Mouse (Mus musculus) adrenal gland, postnatal 14 days (tissue): Measurements from ENCODE around the gene Hist1h2ac. TPM values are rescaled to one million over a fixed set of nuclear protein-coding genes. Genes with fewer than 3 reads are reported as not detected.
"Not testable (repeated sequence)": the region's sequence is repeated elsewhere in the genome, so short reads cannot be mapped to it uniquely, and the experiment has no call there.

Source experiments
- DNase-seq: peaks from one replicate; pipeline ENCODE4 v3.0.0; 2021; ENCODE audit warnings: mixed read lengths
- long read RNA-seq, 2 experiments: library from polyadenylated mRNA; stranded (forward); transcript quantifications; one replicate each; pipeline ENCODE4 v2.0.0; 2021
- total RNA-seq: library from RNA; stranded (reverse); gene quantifications from 2 replicates; pipeline ENCODE4 v1.2.3, GENCODE M21; 2021

The Hist1h2ac gene
- 6.6 and 8.0 TPM in 2 replicates for total RNA-seq
- long read RNA-seq, experiment 1 = 0 reads
- long read RNA-seq, experiment 2 = 0 reads

DNA sequence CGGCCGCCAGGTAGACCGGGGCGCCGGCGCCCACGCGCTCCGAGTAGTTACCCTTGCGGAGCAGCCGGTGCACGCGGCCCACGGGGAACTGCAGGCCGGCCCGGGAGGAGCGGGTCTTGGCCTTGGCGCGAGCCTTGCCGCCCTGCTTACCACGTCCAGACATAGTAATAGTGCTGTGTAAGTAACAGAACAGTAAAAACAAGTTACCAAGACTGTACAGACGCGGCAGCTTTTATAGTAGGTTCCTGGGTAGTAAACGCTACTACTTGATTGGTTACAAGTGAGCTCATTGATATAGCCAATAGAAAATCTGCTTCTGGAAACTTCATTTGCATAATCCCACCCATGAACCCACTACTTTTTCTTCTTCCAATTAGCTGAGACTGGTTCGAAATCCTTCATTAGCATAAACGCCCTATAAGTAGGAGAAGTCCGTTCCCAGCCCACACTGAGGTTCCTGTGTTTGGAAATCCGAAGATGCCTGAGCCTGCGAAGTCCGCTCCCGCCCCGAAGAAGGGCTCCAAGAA, at the start of gene Hist1h2ac, which contains the start of gene Hist1h2bc:
Hist1h2ac (minus strand) TSS at position 194 of the 527 bp plus-strand sequence.
Hist1h2bc (plus strand) TSS at position 445 of the 527 bp plus-strand sequence.
- DNase-seq = peak; percentile 83

DNA sequence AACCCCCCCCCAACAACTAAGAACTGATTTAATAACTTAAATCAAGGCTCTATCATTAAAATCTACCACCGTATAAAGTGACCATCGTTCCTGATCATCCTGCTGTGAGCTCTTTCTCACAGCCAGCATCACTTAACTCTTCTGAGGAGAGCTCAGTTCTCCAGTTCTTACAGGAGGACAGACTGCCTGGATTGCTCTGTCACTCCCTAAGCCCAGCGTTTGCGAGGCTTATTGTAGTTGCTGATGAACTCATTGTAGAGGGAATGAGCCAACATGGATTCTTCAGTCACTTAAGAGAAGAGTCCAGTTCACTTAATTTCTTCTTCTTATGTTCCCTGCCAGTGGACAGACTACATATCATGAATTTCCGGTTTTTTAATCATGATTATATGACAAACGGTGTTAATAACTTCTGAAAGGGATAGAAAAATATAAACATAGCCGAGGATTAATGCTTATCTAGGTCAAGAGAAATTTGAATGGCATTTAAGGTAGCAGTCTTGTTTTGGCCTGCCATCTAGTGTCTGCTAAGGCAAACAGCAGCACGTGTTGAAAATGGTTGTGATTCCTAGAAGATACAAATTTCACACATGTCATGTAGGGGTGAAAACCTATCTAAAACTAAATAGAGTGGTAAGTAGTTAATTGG, 48.5 kb upstream of the Hist1h2ac start:
- DNase-seq = peak; percentile 58

DNA sequence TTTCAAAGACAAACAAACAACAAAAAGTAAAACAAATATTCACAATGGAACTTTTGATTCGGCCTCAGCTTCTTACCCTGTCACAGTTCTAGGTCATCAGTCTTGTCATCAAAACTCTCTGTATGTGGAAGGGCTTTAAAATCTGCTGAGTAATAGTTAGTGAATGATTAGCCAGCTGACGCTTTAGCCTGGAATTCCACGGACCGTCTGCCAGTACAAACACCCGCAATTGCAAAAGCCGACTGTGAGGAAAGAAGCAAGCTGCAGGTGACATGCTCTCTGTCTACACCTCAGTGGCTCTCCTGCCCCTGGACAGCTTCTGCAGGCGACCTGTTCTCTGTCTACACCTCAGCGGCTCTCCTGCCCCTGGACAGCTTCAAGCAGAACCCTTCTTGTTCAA, 46.7 kb upstream of the Hist1h2ac start:
- peak; percentile 62 for DNase-seq

DNA sequence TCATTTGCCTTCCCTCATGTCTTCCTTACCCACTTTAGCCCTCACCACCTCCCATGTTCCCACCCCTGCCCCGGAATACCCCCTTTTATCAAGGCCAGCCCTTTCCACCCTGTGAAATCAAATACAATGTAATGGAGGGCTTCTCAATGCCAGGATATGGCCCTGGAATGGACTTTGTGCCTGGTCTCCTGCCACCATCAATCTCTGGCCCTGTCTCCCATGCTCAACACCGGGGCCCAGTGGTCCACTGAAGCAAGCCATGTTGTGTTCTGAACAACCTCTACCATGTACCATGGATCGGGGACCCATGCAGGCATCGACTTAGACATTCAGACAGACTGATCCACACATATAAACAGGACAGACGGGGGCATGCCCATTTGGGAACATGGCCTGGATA, 46.0 kb upstream of the Hist1h2ac start:
- DNase-seq = no peak

DNA sequence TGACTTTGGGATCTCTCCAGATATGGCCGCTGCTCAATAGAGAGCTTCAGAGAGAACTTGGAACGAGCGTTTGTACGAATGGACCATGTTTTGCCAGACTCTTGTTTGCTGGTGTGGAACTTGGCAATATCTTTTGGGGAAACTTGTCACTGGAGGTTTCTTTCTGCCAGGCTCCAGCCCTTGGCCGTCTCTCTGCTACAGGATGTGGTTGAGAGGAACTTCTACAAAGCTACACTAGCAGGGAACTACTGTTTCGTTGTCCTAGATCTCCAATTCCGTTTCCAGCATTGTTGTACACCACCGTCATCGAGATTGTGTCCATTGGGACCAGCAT, 45.4 kb upstream of the Hist1h2ac start:
- DNase-seq = no peak

DNA sequence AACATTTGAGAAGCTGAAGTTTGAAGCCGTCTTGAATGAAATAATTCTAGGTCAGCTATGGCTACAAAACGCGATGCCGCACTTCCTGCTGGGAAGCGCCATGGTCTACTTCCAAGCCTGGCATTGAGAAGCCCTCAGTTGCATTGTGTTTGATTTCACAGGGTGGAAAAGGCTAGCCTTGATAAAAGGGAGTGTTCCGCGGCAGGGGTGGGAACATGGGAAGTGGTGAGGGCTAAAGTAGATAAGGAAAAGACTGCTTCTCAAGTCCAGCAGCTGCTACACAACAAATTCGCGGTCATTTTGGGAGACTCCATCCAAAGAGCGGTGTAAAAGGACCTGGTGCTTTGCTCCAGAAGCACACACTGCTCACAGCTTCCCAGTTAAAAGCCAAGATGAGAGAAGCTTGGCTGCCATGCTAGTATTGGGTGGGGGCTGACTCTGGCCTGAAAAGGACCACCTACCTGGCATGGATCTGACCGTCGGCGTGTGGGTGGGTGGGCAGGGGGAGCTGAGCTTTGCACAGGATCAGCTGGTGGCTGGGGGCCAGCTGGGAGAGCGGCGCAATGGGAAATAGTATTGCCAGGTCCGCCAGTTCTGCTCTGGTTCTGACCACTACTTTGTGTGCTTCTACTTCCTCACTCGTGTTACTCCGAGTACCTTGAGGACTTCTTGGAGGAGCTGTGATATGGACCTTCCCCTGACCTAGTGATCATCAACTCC, 44.9 kb upstream of the Hist1h2ac start:
- DNase-seq = no peak

DNA sequence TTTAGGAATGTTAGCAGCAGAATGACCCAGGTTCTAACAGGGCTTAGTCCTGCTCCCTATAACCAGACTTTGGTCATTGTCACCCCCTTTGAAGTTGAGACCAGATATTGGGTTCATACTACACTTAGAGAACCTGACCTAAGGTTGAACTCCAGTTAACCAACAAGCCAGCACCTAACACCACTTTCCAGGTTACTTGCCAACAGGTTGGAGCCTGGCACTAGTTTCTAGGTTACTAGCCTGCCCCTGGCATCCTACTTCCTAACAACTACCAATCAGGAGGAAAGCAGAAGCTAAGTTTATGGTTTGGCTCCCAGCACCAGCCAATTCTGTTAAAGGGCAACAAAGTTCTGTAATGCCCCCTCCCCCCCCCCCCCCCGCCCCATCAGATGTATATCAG, 41.5 kb upstream of the Hist1h2ac start:
- DNase-seq = no peak

DNA sequence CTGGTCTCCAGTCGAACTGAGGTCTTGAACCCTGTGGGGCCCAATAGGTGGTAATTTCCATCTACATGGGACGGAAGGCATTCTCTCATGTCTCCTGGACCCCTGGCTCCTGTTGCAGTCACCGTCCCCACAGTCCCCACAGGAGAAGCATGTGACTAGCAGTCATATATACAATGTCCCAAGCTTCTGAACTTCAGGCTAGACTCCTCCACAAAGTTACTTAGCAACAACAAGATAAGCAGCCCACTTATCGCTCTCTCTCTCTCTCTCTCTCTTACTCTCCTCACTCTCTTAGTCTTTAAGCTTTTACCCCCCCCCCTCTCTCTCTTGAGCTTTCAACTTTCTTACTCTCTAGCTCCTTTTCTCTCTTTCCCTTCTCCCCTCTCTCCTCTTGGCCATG, 40.5 kb upstream of the Hist1h2ac start:
- DNase-seq = no peak

DNA sequence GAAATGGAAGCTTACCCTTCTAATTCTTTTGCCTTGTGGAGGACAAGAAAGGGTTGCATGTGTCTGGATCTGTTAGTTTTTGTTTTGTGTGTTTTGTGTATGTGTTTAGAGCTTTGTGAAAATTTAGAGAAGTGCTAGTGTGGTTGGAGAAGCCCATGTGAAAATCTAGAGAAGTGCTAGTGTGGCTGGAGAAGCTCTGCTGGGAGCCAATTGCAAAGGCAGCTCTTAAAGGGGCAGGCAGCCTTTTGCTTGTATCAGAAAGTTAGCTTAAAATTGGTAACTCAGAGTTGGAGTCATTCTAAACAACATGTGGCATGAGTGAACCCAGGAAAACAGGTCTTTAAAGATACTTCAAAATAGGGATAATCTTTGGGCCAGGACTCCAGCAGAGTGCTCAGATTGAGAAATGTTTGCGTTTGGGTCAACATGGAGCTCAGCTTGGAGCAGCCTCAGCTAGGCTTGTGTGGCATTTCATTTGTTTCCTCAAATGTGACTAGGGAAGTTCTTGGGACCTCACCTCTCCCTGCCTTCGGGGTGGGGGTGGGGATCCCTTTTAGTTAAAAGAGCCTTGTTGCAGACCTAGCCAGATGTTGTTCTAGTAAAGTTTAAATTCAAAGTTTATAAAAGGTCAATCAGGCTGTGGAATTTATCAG, 34.0 kb upstream of the Hist1h2ac start:
- DNase-seq = not testable (repeated sequence)

DNA sequence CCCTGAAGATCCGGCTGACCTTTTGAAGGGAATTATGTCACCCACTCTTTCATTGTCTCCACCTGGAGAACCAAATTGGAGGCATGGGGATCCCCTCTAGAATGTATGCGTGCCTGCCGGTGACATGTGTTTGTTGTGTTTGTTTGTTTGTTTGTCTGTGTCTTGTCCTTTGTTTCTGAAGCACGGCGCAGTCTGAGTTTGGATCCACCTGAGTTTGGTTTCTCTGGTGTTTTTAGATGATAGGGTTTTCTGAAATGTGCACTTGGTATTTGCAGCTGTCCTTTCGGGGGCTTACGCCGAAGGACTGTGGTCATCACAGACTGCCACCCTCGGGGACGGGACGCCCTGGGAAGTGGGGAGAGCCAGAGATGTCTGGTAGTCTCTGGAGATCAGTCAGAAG, 33.4 kb upstream of the Hist1h2ac start:
- DNase-seq = no peak

DNA sequence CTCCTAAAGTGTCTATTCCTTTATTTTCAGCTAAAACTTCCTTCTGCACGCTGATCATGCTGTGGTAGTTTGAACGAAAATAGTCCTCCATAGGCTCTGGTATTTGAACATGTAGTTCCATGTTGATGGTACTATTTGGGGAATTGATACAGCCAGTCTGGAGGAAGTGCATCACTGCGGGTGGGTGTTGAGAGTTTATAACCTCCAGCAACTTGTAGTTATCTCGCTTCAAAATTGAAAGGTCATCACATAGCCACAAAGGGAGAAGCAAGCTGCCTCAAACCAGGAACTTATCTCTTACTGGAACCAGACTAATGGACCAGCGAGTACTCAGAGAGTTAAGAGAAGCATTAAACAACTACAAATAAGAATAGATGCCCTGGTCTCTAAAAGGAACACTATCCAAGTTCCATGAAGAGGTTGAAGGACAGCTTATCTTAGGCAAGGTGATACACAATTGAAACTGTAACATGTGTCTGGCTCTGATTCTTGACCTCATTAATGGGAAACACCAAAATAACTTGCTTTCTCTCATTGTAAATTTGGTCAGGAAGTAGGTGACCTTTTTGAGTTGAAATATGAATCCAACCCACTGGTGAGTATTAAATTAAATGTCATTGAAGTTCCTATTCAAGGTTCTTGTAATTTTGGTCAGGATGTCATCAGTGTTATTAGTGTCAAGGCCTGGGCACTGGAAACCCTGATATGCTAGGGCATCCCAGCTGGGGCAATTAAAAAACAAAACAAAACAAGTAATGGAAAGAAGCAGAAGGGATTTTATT, 32.7 kb upstream of the Hist1h2ac start:
- DNase-seq = no peak

DNA sequence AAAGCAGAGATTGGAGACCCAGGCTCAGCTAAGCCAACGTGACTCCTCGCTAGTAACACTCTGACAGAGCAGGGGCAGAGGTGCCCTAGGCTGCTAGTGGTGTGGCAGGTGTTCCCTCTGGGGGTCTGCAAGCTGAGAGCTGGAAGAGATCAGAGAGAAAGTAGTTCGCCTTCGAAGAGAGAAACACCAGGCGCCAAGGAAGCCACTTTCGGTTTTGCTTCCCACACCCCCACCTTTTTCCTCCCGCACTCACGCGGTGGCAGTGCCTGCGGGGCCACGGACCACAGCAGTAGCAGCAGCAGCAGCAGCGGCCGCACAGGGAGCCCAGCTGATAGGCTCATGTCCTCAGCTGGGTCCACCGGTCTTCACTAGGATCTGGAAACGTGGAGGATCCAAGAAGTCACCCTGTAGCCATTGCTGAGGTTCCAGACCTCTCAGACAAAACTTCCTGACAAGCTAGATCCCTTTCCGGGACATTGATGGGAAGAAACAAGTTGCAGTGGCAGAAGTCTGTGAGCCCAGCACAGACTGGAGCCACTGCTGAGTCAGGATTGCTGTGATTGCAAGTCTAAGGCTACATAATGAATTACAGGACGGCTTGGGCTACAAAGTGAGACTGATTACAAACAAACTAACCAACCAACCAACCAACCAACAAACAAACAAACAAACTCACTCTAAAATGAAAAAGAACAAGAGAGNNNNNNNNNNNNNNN, 26.8 kb upstream of the Hist1h2ac start, which contains the start of gene Hfe:
Hfe (minus strand) TSS at position 481 of the 716 bp plus-strand sequence.
- peak; percentile 84 for DNase-seq

DNA sequence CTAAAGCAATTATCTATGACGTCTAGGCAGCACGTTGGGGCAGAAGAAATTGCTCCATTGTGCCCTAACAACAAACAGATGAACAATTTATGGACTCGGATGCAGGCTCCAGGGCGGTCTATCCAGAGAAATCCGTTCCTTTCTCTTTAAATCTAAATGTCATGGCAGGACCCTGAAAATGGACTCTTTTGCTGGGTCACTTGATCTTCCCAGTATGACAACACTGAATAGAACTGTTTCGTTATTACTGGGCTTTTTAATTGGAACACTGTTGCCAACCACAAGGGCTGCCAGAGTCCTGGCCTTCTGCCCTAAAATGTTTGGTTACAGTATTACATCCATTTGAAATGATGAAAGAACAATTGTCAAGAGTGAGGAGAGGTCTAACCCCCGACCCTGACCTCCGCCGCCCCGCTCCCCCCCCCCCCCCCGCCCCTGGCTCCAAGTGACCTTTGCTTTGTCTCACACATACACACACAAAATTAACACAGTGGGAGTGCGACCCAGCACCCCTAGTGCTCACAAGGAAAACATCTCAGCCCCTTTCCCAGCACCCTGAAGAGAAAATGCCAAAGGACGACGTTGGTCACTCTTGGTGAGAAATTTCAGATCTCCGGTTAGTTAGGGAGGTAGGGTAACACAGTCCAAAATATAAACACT, 26.1 kb upstream of the Hist1h2ac start:
- peak; percentile 49 for DNase-seq

DNA sequence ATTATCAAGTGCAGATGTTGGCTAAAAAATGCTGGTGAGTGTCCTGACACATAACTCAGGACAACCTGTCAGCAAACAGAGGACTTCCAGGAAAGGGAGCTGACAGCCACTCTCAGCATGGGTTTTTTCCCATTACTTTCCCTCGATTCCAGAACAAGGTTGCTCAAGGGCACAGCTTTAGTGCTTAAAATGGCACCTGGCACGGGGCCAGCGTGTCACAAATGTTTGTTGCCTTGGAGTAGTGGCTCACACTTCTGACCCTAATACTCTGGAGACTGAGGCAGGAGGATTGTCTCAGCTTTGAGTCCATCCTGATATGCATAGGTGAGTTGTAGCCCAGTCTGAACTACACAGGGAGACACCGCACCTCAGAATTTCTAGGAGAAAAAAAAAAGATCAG, 24.9 kb upstream of the Hist1h2ac start:
- DNase-seq = peak; percentile 55

DNA sequence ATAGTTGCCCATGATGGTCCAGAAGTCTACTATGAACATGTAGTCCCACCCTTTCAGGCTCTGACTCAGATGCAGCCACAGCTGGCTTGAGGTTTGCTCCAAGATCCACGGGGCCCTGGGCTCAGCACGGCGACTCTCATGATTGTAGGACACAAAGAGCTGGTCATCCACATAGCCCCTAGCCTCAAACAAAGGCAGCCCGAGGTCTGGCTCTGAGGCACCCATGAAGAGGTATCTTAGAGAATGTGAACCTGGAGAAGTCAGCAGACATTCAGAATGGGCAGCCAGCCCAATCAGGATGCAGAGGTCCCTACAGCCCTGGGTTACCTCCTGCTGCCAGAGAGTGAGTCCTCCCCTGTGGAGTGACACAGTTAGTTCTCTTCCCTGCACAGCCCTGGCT, 24.3 kb upstream of the Hist1h2ac start:
- DNase-seq = no peak

DNA sequence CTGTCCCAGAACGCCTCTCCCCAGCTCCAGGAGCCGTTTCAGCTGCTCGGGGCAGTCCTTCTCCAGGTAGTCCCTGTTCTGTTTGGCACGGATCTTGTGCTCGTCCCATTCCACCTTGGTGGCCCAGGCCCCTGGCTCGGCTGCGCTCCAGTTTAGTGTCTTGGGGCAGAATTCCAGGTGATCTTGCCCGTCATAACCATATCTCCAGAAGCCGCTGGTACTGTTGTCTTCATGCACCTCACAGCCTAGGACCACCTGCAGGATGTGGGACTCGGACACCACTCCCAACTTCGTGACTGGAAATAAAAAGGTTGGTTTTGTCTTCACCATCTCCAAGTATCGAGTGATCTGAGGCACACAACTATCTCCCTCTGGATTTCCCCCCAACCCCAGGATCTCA, 23.0 kb upstream of the Hist1h2ac start:
- DNase-seq = no peak

DNA sequence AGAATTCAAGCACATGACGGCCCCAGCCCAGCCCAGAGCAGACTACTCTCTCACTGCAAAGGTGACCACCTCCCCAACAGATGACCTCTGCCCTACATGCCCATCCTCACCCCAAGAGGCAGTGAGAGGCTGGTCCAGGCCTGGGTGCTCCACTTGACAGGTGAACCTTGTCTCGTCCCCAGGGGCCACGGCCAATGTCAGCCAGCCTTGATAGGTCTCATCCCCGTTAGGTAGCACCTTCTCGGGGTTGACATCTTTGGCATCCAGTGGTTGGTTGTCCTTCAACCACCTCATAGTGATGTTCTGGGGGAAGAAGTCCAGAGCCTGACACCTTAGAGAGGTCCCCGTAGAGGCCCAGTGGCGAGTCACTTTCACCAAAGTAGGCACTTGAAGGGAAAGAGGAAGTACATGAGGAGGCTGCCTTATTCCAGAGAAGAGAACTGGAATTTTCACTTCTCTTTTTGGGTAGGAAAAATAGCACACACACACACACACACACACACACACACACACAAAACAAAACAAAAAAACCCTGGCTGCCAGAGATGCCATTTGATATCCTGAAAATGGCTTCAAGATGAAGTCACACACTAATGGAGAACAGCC, 22.1 kb upstream of the Hist1h2ac start:
- no peak for DNase-seq

DNA sequence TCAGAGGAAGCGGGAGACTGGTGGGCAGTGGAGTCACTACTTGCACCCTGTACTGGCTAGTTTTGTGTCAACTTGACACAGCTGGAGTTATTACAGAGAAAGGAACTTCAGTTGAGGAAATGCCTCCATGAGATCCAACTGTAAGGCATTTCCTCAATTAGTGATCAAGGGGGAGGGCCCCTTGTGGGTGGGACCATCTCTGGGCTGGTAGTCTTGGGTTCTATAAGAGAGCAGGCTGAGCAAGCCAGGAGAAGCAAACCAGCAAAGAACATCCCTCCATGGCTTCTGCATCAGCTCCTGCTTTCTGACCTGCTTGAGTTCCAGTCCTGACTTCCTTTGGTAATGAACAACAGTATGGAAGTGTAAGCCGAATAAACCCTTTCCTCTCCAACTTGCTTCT, 19.1 kb upstream of the Hist1h2ac start:
- DNase-seq = not testable (repeated sequence)

DNA sequence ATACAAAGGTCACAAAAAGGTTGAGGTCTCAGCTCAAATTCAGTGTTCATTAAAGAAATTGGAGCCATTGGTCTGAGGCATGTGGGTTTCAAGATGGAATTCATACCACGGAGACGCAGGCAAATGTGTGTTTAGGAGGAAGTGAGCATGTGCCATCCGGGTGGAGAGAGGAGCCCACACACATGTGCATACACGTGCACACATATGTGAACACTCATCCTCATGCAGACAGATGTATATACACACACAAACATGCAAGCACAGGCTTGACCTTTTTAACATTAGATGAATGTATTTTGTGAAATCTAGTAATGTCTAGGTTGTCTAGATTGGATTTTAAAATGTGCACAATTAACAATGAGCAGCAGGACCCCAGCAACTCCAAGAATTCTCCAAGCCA, 18.5 kb upstream of the Hist1h2ac start:
- no peak for DNase-seq

DNA sequence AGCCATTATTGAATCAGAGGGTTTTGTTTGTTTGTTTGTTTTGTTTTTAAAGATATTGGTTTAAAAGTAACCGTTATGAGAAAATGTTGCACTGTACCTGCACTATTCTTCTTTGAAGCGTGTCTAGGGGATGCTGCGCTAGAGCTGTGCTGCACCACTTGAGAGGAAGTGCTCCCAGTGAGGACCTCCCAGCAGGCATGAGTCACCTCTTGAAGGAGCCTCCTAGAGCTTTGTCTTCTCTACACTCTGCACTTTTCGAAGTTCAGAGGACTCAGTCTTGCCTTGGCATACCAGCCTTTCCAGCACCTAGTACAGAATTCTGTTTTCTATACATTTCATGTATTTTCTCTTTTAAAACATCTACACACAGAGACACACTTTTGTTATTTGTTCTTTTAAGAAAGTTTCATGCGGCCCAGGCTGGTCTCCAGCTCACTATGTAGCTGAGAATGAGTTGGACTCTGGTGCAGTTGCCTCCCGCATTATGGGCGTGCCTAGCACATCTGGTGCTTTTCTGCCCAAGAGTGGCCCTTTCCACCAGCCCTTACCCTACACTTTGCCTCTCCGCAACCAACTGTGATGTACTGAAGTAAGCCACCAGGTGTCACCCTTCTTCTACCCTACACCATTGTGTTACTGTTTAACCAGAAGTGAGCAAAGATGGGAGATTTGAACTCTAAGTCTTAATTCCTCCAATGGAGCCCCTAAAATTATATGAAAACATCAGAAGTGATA, 17.2 kb upstream of the Hist1h2ac start:
- DNase-seq = peak; percentile 83
